Mouse (Mus musculus) cortical plate, adult 2 months (tissue): ENCODE data around the gene Jkamp. TPM values are rescaled to one million over a fixed set of nuclear protein-coding genes. Genes with fewer than 3 reads are reported as not detected.
"Not testable (repeated sequence)": the region's sequence is repeated elsewhere in the genome, so short reads cannot be mapped to it uniquely, and the experiment has no call there.

ENCODE experiments used
- H3K27ac ChIP-seq: fragments of 200-500 bp; 2 replicates; pipeline ENCODE4 v1.5.1; 2012; ENCODE audit warnings: low read length, control low read depth, inconsistent platforms; ENCODE audit not compliant: insufficient read depth
- H3K4me1 ChIP-seq: fragments of 200-500 bp; 2 replicates; pipeline ENCODE4 v1.6.1; 2011; ENCODE audit warnings: low read length; ENCODE audit not compliant: control insufficient read depth, insufficient read depth
- H3K4me3 ChIP-seq: fragments of 200-500 bp; 2 replicates; pipeline ENCODE4 v1.5.1; 2011; ENCODE audit warnings: mild to moderate bottlenecking, low read length, control low read depth; ENCODE audit not compliant: insufficient read depth
- CTCF ChIP-seq: fragments of 200-500 bp; IDR thresholded peaks from 2 replicates; pipeline ENCODE4 v1.5.1; 2011; ENCODE audit warnings: mild to moderate bottlenecking, control low read depth, low read length; ENCODE audit not compliant: insufficient read depth; ENCODE audit errors: extremely low read depth
- POLR2A ChIP-seq: fragments of 200-500 bp; IDR thresholded peaks from 2 replicates; pipeline ENCODE4 v1.6.1; 2011; ENCODE audit warnings: mild to moderate bottlenecking, low read length, control low read depth; ENCODE audit not compliant: insufficient read depth; ENCODE audit errors: extremely low read depth
- polyA plus RNA-seq: library from polyadenylated mRNA; depleted of rRNA; stranded (reverse); fragments of >200 nt; gene quantifications from 2 replicates; pipeline ENCODE4 v1.2.3, GENCODE M21; 2012; rRNA removed

Gene Jkamp
- polyA plus RNA-seq = 75.4 and 83.2 TPM in 2 replicates

- TF ChIP-seq CTCF (no peak), POLR2A (peak; percentile 30; the same call in 1 of the 2 replicates)
- peaks cover 4% of the 10 kb centered on the region; the same call in 1 of the 2 replicates for H3K4me1 ChIP-seq
- H3K4me3 ChIP-seq = peak within 1 kb of the TSS; percentile 64
- H3K27ac ChIP-seq = peak within 1 kb of the TSS; percentile 66
These were observed at the start of gene Jkamp, which contains the start of gene L3hypdh for GRCm38 (mm10) chr12:72085329-72086165. TSS of gene Jkamp (plus strand) at chr12:72085589. TSS of gene L3hypdh (minus strand) at chr12:72085439.

GRCm38 (mm10) chr12:72036097-72036661, 49.2 kb upstream of the Jkamp start:
- H3K4me3 ChIP-seq = no peak overlapping the region
- no peaks in the 10 kb centered on the region for H3K4me1 ChIP-seq
- TF ChIP-seq POLR2A = no peak
- TF ChIP-seq CTCF = no peak
- no peak overlapping the region for H3K27ac ChIP-seq

DNA sequence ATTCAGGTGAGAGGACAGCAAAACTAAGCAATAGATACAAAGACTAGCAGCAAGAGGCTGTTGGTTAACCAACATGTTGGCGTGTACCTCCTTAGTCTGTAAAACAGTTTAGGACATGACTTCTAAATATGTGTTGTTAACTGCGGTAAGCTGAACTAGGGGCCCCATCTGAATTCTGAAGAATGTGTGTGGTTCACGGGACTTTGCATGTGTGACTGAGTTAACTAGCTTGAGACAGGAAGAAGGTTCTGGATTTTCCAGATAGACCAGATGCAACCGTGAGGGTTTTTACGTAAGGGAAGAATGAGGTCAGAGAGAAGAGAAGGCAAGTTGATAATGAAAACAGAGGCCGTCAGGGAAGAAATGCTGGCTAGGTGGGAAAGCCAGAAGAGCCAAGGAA, 48.3 kb upstream of the Jkamp start:
- H3K4me3 ChIP-seq = no peak overlapping the region
- no peaks in the 10 kb centered on the region for H3K4me1 ChIP-seq
- no peak overlapping the region for H3K27ac ChIP-seq
- no peak for TF ChIP-seq CTCF
- TF ChIP-seq POLR2A = no peak

- no peak for TF ChIP-seq CTCF
- TF ChIP-seq POLR2A = no peak
- Histone ChIP-seq H3K4me3 (no peak overlapping the region), H3K4me1 (no peaks in the 10 kb centered on the region), H3K27ac (no peak overlapping the region)
These were observed 46.5 kb upstream of the Jkamp start for GRCm38 (mm10) chr12:72038866-72039265.

DNA sequence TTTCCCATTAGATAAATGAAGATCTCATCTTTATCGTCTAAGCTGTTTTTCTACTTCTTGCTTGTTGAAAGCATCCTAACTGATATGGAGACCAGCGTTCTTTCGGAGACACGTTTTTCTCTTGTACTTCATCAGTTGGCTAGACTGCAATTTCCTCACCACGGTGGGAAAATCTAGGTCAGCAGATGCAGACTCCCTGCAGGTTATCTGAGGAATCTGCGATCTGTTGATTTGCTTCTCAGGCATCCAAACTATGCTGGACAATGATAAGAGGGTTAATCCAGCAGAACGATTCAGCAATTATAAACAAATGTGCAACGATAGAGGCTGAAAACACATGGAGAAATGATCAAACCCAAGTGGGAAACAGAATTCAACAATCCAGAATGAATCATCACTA, 45.9 kb upstream of the Jkamp start:
- Histone ChIP-seq H3K27ac (no peak overlapping the region), H3K4me1 (no peaks in the 10 kb centered on the region), H3K4me3 (no peak overlapping the region)
- no peak for TF ChIP-seq POLR2A
- no peak for TF ChIP-seq CTCF

- H3K4me1 ChIP-seq = no peaks in the 10 kb centered on the region
- TF ChIP-seq POLR2A (no peak), CTCF (no peak)
- no peak overlapping the region for H3K4me3 ChIP-seq
- no peak overlapping the region for H3K27ac ChIP-seq
These were observed 44.2 kb upstream of the Jkamp start for GRCm38 (mm10) chr12:72041238-72041637.

DNA sequence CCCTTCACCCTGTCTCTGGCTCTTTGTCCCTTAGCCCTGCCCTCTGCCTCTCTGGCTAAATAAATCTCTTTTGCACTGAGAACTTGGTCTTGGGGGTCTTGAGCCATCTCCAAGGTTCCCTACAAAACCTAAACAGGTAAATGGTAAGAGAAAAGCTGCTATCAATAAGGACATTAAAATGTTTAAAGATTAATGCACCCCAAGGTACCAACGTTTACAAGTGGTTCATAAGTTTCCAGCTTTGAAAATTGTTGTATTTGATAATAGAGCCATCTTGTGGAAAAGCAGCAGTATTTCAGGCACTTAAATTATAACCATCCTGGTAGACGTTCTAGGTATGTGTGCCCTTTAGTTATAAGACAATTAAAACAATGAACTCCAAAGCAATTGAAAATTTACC, 37.9 kb upstream of the Jkamp start:
- Histone ChIP-seq H3K4me1 (no peaks in the 10 kb centered on the region), H3K27ac (no peak overlapping the region), H3K4me3 (no peak overlapping the region)
- TF ChIP-seq CTCF (0 out of 2 replicates have a peak, but pooled peaks have one; percentile 11), POLR2A (no peak)

DNA sequence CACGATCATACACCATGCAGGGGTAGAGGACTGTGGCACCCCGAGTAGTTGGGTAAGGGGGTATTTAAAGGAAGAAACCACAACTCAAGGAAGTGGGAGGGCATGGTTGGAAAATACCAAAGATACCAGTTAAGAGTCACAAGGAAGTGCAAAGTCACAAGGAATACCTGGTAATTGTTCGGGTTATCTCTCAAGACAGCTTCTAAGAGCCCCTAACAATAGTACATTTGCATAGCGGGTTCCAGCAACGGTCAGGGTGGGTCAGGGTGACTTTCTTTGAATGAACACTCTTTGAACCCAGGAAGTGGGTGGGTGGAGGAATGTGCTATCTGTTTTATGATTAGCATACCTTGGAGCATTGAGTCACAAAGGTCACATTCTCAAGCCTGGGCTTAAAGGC, 35.2 kb upstream of the Jkamp start:
- not testable (repeated sequence) for H3K4me1 ChIP-seq, H3K4me3 ChIP-seq, H3K27ac ChIP-seq

DNA sequence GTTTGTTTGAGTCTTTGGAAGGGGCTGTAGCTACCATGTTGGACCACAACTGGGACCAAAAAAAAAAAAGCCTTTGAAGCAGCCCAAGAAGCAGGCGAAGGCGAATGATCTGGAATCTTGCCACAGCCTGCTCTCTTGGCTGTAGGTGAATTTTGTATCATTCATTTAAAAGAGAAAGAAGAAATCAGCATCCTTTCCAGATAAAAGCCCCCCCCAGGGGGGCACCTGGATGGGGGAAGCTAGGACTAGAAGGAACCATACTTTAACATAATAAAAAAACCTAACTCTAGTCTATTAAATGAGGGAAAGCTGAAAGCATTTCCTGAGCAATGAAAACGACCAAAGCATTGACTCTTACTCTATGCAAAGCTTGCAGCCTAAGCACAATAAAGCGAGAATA, 34.6 kb upstream of the Jkamp start:
- Histone ChIP-seq H3K4me3 (no peak overlapping the region), H3K4me1 (no peaks in the 10 kb centered on the region), H3K27ac (no peak overlapping the region)
- no peak for TF ChIP-seq CTCF
- no peak for TF ChIP-seq POLR2A

GRCm38 (mm10) chr12:72052571-72052970, 32.8 kb upstream of the Jkamp start:
- TF ChIP-seq CTCF (no peak), POLR2A (no peak)
- no peak overlapping the region for H3K4me3 ChIP-seq

More at GRCm38 (mm10) chr12:72052571-72052970, 32.8 kb upstream of the Jkamp start:
- no peaks in the 10 kb centered on the region for H3K4me1 ChIP-seq
- no peak overlapping the region for H3K27ac ChIP-seq
